Mouse (Mus musculus) C2C12 (cell line): ENCODE measurements around the gene Irf4. TPM values are rescaled to one million over a fixed set of nuclear protein-coding genes. Genes with fewer than 3 reads are reported as not detected.

ENCODE experiments used
- H3K27me3 ChIP-seq: one replicate; pipeline ENCODE4 v1.6.1; 2011; ENCODE audit not compliant: control insufficient read depth, insufficient read depth, insufficient read length
- H3K36me3 ChIP-seq: one replicate; pipeline ENCODE4 v1.6.1; 2011; ENCODE audit not compliant: control insufficient read depth, insufficient read depth
- H3K4me3 ChIP-seq: one replicate; pipeline ENCODE4 v1.5.1; 2011; ENCODE audit warnings: mild to moderate bottlenecking, control low read depth; ENCODE audit not compliant: poor library complexity, insufficient read depth, severe bottlenecking
- H3K79me2 ChIP-seq: one replicate; pipeline ENCODE4 v1.6.1; 2011; ENCODE audit not compliant: control insufficient read depth, insufficient read depth
- H3K79me3 ChIP-seq: one replicate; pipeline ENCODE4 v1.6.1; 2011; ENCODE audit warnings: low read depth, control low read depth
- H3ac ChIP-seq: one replicate; pipeline ENCODE3; 2011; ENCODE audit warnings: low read depth; ENCODE audit not compliant: control insufficient read depth, insufficient read length
- CEBPB ChIP-seq: IDR thresholded peaks from one replicate; pipeline ENCODE4 v1.6.1; 2011; ENCODE audit warnings: low read depth, mild to moderate bottlenecking, control low read depth, moderate library complexity
- CTCF ChIP-seq: IDR thresholded peaks from one replicate; pipeline ENCODE4 v1.5.1; 2011; ENCODE audit not compliant: control insufficient read depth, insufficient read depth, insufficient read length
- FOSL1 ChIP-seq: IDR thresholded peaks from one replicate; pipeline ENCODE4 v1.8.0; 2011; ENCODE audit warnings: mild to moderate bottlenecking, low read length; ENCODE audit not compliant: poor library complexity, insufficient read depth, severe bottlenecking
- MAX ChIP-seq: IDR thresholded peaks from one replicate; pipeline ENCODE4 v1.6.1; 2011; ENCODE audit warnings: mild to moderate bottlenecking, control low read depth
- MYOD1 ChIP-seq: IDR thresholded peaks from one replicate; pipeline ENCODE4 v1.6.1; 2011; ENCODE audit warnings: low read depth; ENCODE audit not compliant: control insufficient read depth, insufficient read length
- MYOG ChIP-seq: IDR thresholded peaks from one replicate; pipeline ENCODE4 v1.6.1; 2011; ENCODE audit not compliant: control insufficient read depth, insufficient read length; ENCODE audit errors: extremely low read depth
- USF1 ChIP-seq: IDR thresholded peaks from one replicate; pipeline ENCODE4 v1.6.1; 2011; ENCODE audit warnings: low read depth, mild to moderate bottlenecking, control low read depth, moderate library complexity
- polyA plus RNA-seq: library from polyadenylated mRNA; unstranded; fragments of >200 nt; fragmentation: generic; extraction: Trizol; gene quantifications from one replicate; pipeline ENCODE4 v1.2.1, GENCODE M21; 2012; ENCODE audit warnings: missing spikeins

Gene Irf4
- polyA plus RNA-seq, 1 experiment = not detected

GRCm38 (mm10) chr13:30760374-30761090 lies 11.5 kb downstream of the Irf4 start:
- peak; percentile 56 for TF ChIP-seq USF1
- TF ChIP-seq FOSL1 = no peak
- TF ChIP-seq MYOD1 = peak; percentile 13
- no peak for TF ChIP-seq MYOG
- H3K79me3 ChIP-seq = no peaks in the 10 kb centered on the region
- no peak overlapping the region for H3K4me3 ChIP-seq
- H3K36me3 ChIP-seq = no peaks in the 10 kb centered on the region
- H3K27me3 ChIP-seq = peaks cover 11% of the 10 kb centered on the region
- no peaks in the 10 kb centered on the region for H3K79me2 ChIP-seq
- H3ac ChIP-seq = no peak overlapping the region

- peaks cover 11% of the 10 kb centered on the region for H3K27me3 ChIP-seq
- no peaks in the 10 kb centered on the region for H3K79me2 ChIP-seq
- H3K4me3 ChIP-seq = no peak overlapping the region
- TF ChIP-seq CEBPB = no peak
- no peak for TF ChIP-seq CTCF
- no peak for TF ChIP-seq USF1
- TF ChIP-seq MYOD1 = no peak
- TF ChIP-seq MYOG = no peak
- no peak for TF ChIP-seq MAX
- TF ChIP-seq FOSL1 = no peak
- H3ac ChIP-seq = no peak overlapping the region
- H3K79me3 ChIP-seq = no peaks in the 10 kb centered on the region
- no peaks in the 10 kb centered on the region for H3K36me3 ChIP-seq
Observed at GRCm38 (mm10) chr13:30761151-30761631, 12.2 kb downstream of the Irf4 start.

- H3K27me3 ChIP-seq = peaks cover 9% of the 10 kb centered on the region
- TF ChIP-seq MYOG (no peak), CEBPB (no peak), USF1 (no peak), MAX (no peak), MYOD1 (no peak), FOSL1 (no peak), CTCF (no peak)
- no peak overlapping the region for H3ac ChIP-seq
- no peak overlapping the region for H3K4me3 ChIP-seq
- H3K79me3 ChIP-seq = no peaks in the 10 kb centered on the region
- no peaks in the 10 kb centered on the region for H3K79me2 ChIP-seq
- no peaks in the 10 kb centered on the region for H3K36me3 ChIP-seq
Observed at GRCm38 (mm10) chr13:30762224-30762623, 13.2 kb downstream of the Irf4 start.

GRCm38 (mm10) chr13:30764014-30764740 lies 15.2 kb downstream of the Irf4 start:
- Histone ChIP-seq H3K79me2 (no peaks in the 10 kb centered on the region), H3K4me3 (no peak overlapping the region), H3K36me3 (no peaks in the 10 kb centered on the region), H3ac (no peak overlapping the region), H3K27me3 (peaks cover 3% of the 10 kb centered on the region), H3K79me3 (no peaks in the 10 kb centered on the region)
- TF ChIP-seq CTCF (no peak), MYOG (no peak), MAX (no peak), FOSL1 (no peak), USF1 (no peak), MYOD1 (no peak), CEBPB (no peak)

- Histone ChIP-seq H3K79me3 (no peaks in the 10 kb centered on the region), H3K79me2 (no peaks in the 10 kb centered on the region), H3K27me3 (no peaks in the 10 kb centered on the region), H3K36me3 (no peaks in the 10 kb centered on the region), H3ac (no peak overlapping the region), H3K4me3 (no peak overlapping the region)
- TF ChIP-seq MAX = no peak
- TF ChIP-seq USF1 = no peak
- no peak for TF ChIP-seq MYOG
- TF ChIP-seq MYOD1 = no peak
- no peak for TF ChIP-seq FOSL1
- no peak for TF ChIP-seq CEBPB
- TF ChIP-seq CTCF = no peak
Observed at GRCm38 (mm10) chr13:30765906-30766305, 16.9 kb downstream of the Irf4 start.
